Mouse (Mus musculus): ENCODE measurements around the gene Cavin1.

- TF ChIP-seq TAL1 (IDR thresholded peaks at IDR 0.05; ENCODE audit: low read length) (no peak), GATA1 (IDR thresholded peaks at IDR 0.05; ENCODE audit: low read length) (no peak)
These were observed 22.4 kb downstream of the Cavin1 start for GRCm38 (mm10) chr11:100948317-100948716.

All from erythroblast, embryonic 14.5 days (primary cell).